Mouse (Mus musculus): ENCODE data around the gene Shbg.
A peak's percentile ranks its signal among the peaks of the same experiment; 100 is the strongest.

The Shbg gene

DNA sequence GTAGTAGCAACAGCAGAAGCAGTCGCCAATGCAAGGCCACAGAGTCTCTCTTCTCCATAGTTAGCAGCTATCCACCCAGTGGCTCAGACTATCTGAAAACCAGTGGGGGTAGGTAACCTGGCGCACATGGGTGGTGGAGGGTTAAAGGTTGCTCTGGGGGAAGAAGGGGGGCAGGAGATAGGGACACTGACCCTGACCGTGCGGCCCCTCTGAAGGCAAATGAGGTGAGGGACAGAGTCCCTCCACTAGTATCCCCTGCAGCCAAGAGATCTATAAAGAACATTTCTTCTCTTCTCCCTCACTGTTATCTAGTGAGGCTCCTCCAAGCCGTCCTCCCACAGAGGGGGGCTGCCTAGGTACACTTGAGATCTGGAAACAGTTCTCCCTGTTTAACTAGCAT, at the start of gene Shbg:
TSS of gene Shbg (minus strand) at position 101 of the 400 bp plus-strand sequence.
- DNase-seq (ENCODE audit: low spot score), result no peak

GRCm38 (mm10) chr11:69666665-69667005, 48.9 kb upstream of the Shbg start:
- no peak for DNase-seq (ENCODE audit: low spot score)

DNA sequence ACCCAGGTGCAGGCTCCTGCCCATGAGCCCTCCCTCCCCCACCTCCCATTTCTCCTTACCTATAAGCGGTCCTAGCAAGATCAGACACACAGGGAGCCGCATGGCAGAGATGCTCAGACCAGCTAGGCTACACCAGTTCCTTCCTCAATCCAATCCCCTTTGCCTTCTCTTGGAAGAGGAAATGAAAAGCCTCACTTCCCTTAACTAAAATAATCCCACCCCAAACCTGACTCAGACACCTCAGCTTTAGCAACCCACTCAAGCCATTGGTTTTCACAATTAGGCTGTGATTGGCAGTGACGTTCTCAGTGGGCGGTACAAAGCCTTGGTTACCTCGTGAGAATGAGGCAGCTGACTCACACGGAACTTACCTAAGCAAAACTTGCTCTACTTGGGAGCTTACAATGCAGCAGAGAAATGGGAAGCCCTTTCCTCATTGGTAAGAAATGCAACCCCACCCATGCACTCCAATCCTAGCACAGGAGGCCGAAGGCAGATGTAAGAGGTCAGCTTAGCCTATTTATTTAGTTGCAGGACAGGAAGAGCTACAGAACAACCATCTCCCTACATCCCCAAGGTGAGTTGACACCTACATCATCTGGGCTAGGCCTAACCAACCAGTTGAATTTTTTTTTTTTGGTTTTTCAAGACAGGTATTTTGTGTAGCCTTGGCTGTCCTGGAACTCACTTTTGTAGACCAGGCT, 48.4 kb upstream of the Shbg start, which contains the start of gene Cd68:
TSS of gene Cd68 (minus strand) at position 193 of the 704 bp plus-strand sequence.
- DNase-seq (ENCODE audit: low spot score), result peak; percentile 79

GRCm38 (mm10) chr11:69665457-69665960, 47.8 kb upstream of the Shbg start:
- DNase-seq (ENCODE audit: low spot score), result no peak

- no peak for DNase-seq (ENCODE audit: low spot score)
Measured at GRCm38 (mm10) chr11:69664841-69665240, 47.1 kb upstream of the Shbg start.

- DNase-seq (ENCODE audit: low spot score), result no peak
Measured at GRCm38 (mm10) chr11:69663795-69664194, 46.1 kb upstream of the Shbg start.

DNA sequence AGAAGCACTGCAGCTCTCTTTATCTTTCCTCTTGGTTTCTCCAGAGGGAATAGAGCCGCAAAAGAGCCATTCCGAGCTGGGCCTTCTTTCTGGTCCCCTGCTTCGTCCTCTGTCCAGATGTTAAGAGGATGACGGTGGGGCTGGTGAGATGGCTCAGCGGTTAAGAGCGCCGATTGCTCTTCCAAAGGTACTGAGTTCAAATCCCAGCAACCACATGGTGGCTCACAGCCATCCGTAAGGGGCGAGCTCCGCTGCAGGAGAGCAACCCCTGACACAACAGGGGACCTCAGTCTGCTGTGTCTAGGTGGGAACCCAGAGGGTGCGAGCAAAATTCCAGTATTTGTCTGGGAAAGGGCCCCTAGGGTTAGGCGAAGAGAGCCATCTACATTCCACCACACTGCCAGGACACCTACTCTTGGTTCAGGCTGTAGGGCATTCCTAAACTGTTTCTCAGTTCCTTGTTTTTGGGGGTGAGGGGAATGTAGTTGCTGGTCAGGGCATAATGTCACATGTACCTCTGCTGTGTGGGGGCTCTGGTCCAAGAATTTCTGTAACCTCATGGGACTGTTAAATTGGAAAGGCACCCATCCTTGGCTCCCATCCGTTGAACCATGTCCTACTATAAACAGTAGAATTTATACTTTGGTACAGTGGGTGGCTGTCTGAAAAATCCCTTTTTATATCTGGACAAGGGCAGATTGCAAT, 45.4 kb upstream of the Shbg start:
- DNase-seq (ENCODE audit: low spot score), result no peak

DNA sequence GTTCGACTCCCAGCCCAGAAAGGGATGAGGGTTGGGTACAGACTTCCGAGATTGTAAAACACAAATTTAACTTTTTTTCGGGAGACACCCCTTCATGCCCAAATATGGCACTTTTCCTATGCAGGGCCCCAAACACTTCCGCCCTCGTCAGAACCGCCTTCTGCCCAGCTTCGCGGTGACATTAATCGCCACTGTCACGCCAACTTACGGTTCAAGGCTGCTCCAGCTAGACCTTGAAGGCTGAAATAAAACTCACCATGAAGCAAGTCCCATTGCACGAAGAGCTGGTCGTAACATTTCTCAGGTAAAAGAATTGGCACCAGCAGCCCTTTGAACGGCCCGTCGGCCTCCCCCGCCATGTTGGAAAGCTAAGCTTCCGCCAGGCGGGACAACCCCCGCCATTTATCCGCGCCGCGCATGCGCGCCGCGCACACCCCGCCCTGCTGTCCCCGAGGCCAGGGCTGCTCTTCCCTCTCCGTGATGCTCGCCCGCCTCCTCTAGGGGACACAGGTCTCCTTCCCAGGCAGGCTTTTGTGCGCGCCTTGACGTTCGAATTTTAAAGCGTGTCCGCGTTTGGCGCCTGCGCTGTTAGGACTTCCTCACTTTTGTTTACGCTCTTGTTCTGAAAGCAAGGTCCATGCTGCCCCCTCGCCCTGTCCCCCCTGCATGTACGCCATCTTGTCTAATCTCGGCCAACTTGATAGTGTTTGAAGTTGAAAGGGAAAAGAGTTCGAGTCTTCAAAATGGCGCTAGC, 44.7 kb upstream of the Shbg start, which contains the start of gene Mpdu1:
TSS of gene Mpdu1 (minus strand) at position 430 of the 754 bp plus-strand sequence.
- peak; percentile 96 for DNase-seq (ENCODE audit: low spot score)

GRCm38 (mm10) chr11:69661221-69661881, 43.6 kb upstream of the Shbg start:
- no peak for DNase-seq (ENCODE audit: low spot score)

DNA sequence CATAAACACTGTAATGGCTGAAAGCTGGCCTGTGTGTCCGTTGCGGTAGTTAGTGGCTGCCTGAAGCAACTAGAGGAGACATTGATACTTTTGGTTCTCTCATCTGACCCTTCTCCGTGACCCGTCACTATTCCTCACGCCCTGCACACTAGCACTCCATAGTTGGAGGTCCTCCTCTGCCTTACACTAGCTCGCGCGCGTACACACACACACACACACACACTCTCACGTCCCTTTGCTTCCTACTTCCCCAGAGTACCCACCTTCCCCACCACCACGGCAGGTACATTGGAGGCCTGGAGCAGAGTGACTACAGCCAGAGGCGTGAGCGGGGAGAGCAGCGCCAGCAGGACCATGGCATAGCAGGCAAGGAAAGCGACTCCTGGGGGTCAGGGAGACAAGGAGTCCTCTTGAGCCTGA, 39.8 kb upstream of the Shbg start:
- no peak for DNase-seq (ENCODE audit: low spot score)

- no peak for DNase-seq (ENCODE audit: low spot score)
Measured at GRCm38 (mm10) chr11:69656617-69657461, 39.1 kb upstream of the Shbg start.

DNA sequence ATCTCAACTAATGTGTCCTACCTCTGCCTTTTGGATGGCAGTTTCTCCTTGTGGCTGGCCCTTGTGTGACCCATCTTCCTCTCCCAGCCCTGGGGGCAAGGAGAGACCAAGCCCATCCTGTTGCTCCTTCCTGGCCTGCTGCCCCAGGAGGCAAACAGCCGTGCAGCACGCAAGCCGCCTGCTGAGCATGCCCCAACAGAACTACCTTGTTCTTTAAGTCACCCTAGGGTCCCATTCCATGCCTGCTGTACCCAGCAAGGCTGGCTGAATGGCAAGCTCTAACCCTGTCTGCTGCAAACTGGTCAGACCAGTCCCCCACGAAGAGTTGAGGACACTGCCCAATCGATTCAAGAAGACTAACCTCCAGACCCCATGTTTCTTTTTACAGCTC, 38.4 kb upstream of the Shbg start:
- no peak for DNase-seq (ENCODE audit: low spot score)

DNA sequence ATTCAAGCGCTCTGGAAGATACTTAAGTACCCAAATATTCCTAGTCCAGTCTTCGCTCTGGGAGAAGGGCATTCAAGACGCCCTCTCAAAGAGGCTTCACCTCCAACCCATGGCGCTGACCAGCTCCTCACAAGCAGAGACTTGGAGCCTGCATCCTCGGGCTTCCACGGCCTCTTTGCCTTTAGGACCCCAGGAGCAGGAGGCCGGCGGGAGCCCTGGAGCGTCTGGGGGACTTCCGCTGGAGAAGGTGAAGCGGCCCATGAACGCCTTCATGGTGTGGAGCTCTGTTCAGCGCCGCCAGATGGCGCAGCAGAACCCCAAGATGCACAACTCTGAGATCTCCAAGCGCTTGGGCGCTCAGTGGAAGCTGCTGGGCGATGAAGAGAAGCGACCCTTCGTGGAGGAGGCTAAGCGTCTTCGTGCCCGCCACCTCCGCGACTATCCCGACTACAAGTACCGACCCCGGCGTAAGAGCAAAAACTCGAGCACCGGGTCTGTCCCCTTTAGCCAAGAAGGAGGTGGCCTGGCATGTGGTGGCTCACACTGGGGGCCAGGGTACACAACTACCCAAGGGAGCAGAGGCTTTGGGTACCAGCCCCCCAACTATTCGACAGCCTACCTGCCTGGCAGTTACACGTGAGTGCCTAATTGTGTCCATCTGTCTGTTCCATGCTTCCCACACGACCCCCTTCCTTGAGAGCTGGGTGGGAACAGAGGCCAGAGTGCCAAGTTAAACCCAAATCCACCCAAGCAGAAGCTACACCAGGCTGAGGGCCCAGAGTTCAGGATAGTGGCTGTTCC, 37.8 kb upstream of the Shbg start, which contains the start of gene Sox15:
TSS of gene Sox15 (plus strand) at position 51 of the 801 bp plus-strand sequence.
- peak; percentile 58 for DNase-seq (ENCODE audit: low spot score)

DNA sequence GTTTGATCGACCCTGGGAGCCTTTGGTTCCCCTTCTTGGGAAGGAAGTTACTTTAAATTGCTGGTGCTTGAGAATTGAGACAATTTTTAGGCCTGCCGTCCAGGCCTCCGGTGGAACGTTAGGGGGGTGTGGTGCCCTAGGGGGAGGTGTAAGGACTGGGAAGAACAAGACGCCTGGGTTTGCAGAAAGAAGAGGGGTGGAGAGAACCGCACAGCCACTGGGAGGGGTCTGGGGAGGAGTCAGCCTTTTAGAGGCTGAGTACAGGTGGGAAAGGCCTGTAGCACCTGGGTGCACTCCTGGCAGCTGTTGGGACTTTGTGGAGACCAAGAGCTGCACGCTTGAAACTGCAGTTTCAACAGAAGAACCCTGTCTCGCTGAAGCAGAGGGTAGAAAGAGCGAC, 37.1 kb upstream of the Shbg start:
- no peak for DNase-seq (ENCODE audit: low spot score)

GRCm38 (mm10) chr11:69653399-69653798, 35.7 kb upstream of the Shbg start:
- DNase-seq (ENCODE audit: low spot score), result no peak

- DNase-seq (ENCODE audit: low spot score), result no peak
Measured at GRCm38 (mm10) chr11:69645860-69646259, 28.2 kb upstream of the Shbg start.

- DNase-seq (ENCODE audit: low spot score), result no peak
Measured at GRCm38 (mm10) chr11:69635471-69635870, 17.8 kb upstream of the Shbg start.

- DNase-seq (ENCODE audit: low spot score), result no peak
Measured at GRCm38 (mm10) chr11:69633128-69633866, 15.6 kb upstream of the Shbg start.

Measured in yolk sac, embryonic 10.5 days (tissue).